Mouse (Mus musculus): ENCODE data around the gene Tuba1b. TPM values are rescaled to one million over a fixed set of nuclear protein-coding genes. Genes with fewer than 3 reads are reported as not detected.
"Not testable (repeated sequence)": the region's sequence is repeated elsewhere in the genome, so short reads cannot be mapped to it uniquely, and the experiment has no call there.

Gene Tuba1b
- polyA plus RNA-seq, 1 experiment from 2014 or later: 1,683 TPM

DNA sequence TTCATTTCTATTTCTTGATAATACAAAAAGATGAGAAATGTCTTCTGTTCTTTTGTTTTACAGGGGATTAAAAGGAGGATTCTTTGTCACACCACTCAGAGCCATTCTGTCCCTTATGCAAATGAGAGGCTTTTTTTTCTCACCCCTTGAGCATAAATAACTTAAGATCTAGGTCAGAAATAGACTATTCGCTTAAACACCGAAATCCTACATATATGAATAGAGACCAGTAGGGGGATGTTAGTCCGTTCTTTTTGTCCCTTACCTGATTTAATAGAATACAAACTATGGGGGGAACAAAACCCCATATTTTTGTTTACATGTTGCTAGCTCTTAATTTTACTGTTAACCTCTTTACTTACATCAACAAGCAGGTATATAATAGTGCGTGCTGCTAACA, 21.6 kb upstream of the Tuba1b start:
- H3K9me3 ChIP-seq (ENCODE audit: control insufficient read depth, low read length): no peaks in the 10 kb centered on the region
- H3K4me3 ChIP-seq (ENCODE audit: low read length): no peak overlapping the region
- peaks cover 4% of the 10 kb centered on the region for H3K4me1 ChIP-seq (ENCODE audit: control insufficient read depth, insufficient read depth, low read depth, low read length)
- peak overlapping the region; percentile 82 for H3K4me2 ChIP-seq (ENCODE audit: low read length)
- no peak overlapping the region for H3K9ac ChIP-seq (ENCODE audit: low read depth, low read length)
- no peaks in the 10 kb centered on the region for H3K36me3 ChIP-seq (ENCODE audit: control insufficient read depth, insufficient read depth, low read length)
- ATAC-seq: no peak
- WGBS: 41% methylated on average over 4 of the region's 4 CpGs
- no peaks in the 10 kb centered on the region for H3K27me3 ChIP-seq (replicated peaks; ENCODE audit: control insufficient read depth, insufficient read depth, low read length)
- H3K27ac ChIP-seq (ENCODE audit: low read depth, low read length): peak overlapping the region; percentile 99

DNA sequence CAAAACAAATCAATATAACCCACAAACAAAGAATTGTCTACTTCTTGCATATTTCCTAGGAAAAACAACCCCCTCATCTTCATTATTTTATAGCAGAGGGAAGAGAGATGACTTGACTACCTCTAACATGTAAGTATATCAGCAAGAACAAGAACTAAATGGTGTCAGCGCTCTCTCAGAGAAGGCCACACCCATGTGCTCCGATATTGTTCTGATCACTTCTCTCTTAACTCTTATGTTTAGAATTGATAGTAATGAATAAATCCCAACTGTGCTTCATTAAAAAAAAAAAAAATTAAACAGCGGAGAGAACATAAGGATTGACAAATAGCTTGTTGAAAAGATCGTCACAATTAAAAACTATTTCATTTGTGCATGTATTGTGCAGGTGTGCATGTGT, 21.0 kb upstream of the Tuba1b start:
- no peaks in the 10 kb centered on the region for H3K27me3 ChIP-seq (replicated peaks; ENCODE audit: control insufficient read depth, insufficient read depth, low read length)
- no peaks in the 10 kb centered on the region for H3K9me3 ChIP-seq (ENCODE audit: control insufficient read depth, low read length)
- peak overlapping the region; percentile 65 for H3K9ac ChIP-seq (ENCODE audit: low read depth, low read length)
- 33% methylated on average over 4 of the region's 4 CpGs for WGBS
- no peak for ATAC-seq
- peak overlapping the region; percentile 82 for H3K4me2 ChIP-seq (ENCODE audit: low read length)
- H3K36me3 ChIP-seq (ENCODE audit: control insufficient read depth, insufficient read depth, low read length): no peaks in the 10 kb centered on the region
- peaks cover 4% of the 10 kb centered on the region for H3K4me1 ChIP-seq (ENCODE audit: control insufficient read depth, insufficient read depth, low read depth, low read length)
- H3K27ac ChIP-seq (ENCODE audit: low read depth, low read length): peak overlapping the region; percentile 99
- peak overlapping the region; percentile 80 for H3K4me3 ChIP-seq (ENCODE audit: low read length)

DNA sequence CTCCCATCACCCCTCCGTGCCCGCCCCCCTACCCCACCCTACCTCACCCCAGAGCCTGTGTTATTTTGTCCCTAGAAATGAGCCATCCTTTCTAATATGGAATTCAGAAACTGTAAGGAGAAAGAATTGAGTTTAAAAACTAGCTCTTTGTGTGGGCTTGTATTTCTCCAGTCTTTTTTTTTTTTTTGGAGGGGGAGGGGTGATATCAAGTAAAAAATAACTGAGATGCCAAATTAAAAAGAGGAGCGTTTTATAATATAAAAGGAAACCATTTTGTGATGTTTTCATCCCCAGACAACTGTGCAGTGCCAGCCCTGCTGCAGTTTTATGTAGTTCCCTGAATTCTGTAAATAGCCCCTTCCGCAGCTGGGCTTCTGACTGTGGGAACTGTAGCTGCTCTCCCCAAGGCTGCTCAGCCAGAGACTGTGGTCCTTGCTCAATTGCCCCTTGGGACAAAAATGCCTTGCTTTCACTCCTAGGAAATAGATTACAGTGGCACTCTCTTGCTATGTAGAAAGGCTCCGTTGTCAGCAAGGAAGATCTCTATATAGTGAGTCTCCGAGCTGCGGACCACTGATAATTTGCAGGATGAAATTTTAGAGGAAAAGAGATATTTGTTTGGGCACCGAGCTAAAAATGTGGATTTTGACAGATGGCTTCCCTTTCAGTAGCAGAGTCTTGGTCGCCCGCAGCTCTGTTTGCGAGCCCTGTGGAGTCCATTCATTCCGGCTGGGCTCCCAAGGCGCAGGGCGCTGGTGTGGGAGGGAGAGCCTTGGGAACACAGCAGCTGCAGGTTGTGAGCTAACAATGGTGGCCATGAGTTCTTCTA, 20.3 kb upstream of the Tuba1b start:
- peaks cover 4% of the 10 kb centered on the region for H3K4me1 ChIP-seq (ENCODE audit: control insufficient read depth, insufficient read depth, low read depth, low read length)
- no peaks in the 10 kb centered on the region for H3K9me3 ChIP-seq (ENCODE audit: control insufficient read depth, low read length)
- no peaks in the 10 kb centered on the region for H3K27me3 ChIP-seq (replicated peaks; ENCODE audit: control insufficient read depth, insufficient read depth, low read length)
- peak overlapping the region; percentile 80 for H3K4me3 ChIP-seq (ENCODE audit: low read length)
- peak overlapping the region; percentile 99 for H3K27ac ChIP-seq (ENCODE audit: low read depth, low read length)
- H3K36me3 ChIP-seq (ENCODE audit: control insufficient read depth, insufficient read depth, low read length): no peaks in the 10 kb centered on the region
- H3K9ac ChIP-seq (ENCODE audit: low read depth, low read length): peak overlapping the region; percentile 65
- 6% methylated on average over 14 of the region's 14 CpGs for WGBS
- peak overlapping the region; percentile 82 for H3K4me2 ChIP-seq (ENCODE audit: low read length)
- peak; percentile 3; the same call in 1 of the 2 replicates for ATAC-seq

DNA sequence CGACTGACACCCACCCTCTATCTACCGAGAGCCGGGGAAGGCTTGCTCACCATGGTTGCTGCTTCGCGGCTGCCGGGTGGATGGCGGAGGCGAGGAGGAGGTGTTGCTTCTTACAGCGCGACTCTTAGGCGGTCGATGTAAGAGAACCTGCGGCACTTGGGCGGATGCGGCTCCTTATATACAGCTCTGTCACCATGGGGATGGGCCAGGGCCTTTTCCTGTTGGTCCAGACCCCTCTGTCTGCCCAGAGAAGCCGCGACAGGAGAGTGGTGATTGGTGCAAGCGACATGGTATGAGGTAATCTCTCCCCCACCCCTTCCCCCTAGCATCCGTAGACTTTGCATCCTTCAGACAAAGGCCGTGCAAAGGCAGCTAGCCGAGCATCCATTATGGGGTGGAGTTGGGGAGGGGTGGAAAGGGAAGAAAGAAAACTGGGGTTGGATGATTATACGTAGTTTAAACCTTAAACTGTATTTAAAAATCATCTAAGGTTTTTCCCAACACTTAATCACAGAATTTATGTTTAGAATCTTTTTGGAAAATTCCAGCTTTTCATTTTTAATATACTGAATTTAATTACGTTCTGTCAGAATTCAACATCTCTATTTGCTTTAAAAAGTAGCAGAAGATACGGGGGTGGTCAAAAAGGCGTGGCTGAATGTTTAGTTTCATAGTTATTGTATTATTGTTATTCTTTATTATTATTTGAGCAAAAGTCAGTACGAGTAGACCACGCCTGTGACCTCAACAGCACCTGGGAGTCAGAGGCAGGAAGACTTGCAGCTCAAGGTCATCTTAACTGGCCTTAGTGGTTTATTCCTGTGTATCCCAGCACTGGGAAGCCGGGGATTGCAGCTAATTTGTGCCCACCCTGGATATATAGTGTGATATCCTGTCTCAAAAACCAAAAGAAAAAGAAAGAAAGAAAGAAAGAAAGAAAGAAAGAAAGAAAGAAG, 19.3 kb upstream of the Tuba1b start, which contains the start of the genes Gm49450 and Tuba1a:
TSS of gene Gm49450 (minus strand) at position 151 of the 956 bp plus-strand sequence.
TSS of gene Tuba1a (minus strand) at position 303 of the 956 bp plus-strand sequence.
- Histone ChIP-seq H3K4me1 (ENCODE audit: control insufficient read depth, insufficient read depth, low read depth, low read length) (peaks cover 6% of the 10 kb centered on the region), H3K27ac (ENCODE audit: low read depth, low read length) (peak within 1 kb of the TSS; percentile 99), H3K27me3 (replicated peaks; ENCODE audit: control insufficient read depth, insufficient read depth, low read length) (no peaks in the 10 kb centered on the region), H3K36me3 (ENCODE audit: control insufficient read depth, insufficient read depth, low read length) (no peaks in the 10 kb centered on the region), H3K9me3 (ENCODE audit: control insufficient read depth, low read length) (no peaks in the 10 kb centered on the region), H3K4me2 (ENCODE audit: low read length) (peak within 1 kb of the TSS; percentile 82), H3K4me3 (ENCODE audit: low read length) (peak within 1 kb of the TSS; percentile 80), H3K9ac (ENCODE audit: low read depth, low read length) (peak within 1 kb of the TSS; percentile 99)
- WGBS: 2% methylated on average over 28 of the region's 28 CpGs
- ATAC-seq: peak; percentile 98

DNA sequence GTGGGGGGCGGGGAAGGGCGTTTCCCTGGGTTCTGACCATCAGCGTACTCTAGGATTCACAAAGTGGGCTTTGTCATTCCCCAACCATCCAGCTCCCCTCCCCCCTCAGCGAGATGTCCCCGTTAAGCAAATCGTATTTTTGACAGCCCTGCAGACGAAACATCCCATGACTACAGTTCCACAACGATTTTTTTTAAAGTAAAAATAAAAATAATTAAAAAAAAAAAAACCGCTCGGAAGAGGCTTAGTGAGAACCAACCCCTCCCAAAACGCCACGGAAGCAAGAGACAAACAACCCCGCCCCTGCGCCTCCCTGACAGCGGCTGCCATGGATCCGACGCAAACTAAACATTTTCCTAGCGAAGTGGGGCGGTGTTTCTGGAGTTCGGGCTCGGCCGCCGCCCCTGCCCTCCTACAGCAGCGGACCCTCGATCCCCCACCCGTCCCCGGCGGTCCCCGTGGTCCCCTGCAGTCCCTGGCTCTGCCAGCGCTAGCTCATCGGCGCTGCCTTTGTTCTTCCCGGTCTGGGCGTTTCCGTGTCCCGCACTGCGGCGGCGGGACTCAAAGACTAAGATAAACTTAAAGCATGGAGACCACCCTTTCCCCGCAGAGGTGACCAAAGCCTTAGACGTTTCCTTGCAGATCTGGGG, 18.5 kb upstream of the Tuba1b start:
- ATAC-seq: peak; percentile 41
- WGBS: 0% methylated on average over 34 of the region's 41 CpGs

DNA sequence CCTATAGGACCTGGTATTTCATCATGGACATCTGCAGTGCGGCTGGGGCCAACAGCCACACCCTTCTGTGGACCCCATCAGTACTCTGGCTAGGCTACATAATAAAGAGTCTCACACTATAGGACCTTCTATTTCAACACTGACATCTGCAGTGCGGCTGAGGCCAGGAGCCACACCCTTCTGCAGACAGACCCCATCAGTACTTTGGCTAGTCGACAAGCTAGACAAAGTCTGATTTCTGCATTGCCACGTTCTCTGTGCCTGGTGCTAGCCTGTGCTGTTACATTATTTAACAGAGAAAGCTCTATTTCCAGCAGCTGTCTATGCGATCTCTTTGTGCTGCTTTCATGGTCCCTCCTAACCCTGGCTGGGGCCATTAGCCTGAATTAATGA, 17.7 kb upstream of the Tuba1b start:
- ATAC-seq: peak; percentile 34; the same call in 1 of the 2 replicates
- Histone ChIP-seq H3K4me1 (ENCODE audit: control insufficient read depth, insufficient read depth, low read depth, low read length) (peaks cover 19% of the 10 kb centered on the region), H3K36me3 (ENCODE audit: control insufficient read depth, insufficient read depth, low read length) (no peaks in the 10 kb centered on the region), H3K27ac (ENCODE audit: low read depth, low read length) (peak overlapping the region; percentile 92), H3K9me3 (ENCODE audit: control insufficient read depth, low read length) (no peaks in the 10 kb centered on the region), H3K27me3 (replicated peaks; ENCODE audit: control insufficient read depth, insufficient read depth, low read length) (no peaks in the 10 kb centered on the region), H3K4me3 (ENCODE audit: low read length) (peak overlapping the region; percentile 80), H3K9ac (ENCODE audit: low read depth, low read length) (peak overlapping the region; percentile 99), H3K4me2 (ENCODE audit: low read length) (peak overlapping the region; percentile 52)
- 4% methylated on average over 5 of the region's 5 CpGs for WGBS

More for the DNA sequence above, 18.5 kb upstream of the Tuba1b start:
- H3K4me3 ChIP-seq (ENCODE audit: low read length): peak overlapping the region; percentile 80
- H3K36me3 ChIP-seq (ENCODE audit: control insufficient read depth, insufficient read depth, low read length): no peaks in the 10 kb centered on the region
- H3K27ac ChIP-seq (ENCODE audit: low read depth, low read length): peak overlapping the region; percentile 99
- H3K9ac ChIP-seq (ENCODE audit: low read depth, low read length): peak overlapping the region; percentile 99
- H3K27me3 ChIP-seq (replicated peaks; ENCODE audit: control insufficient read depth, insufficient read depth, low read length): no peaks in the 10 kb centered on the region
- no peaks in the 10 kb centered on the region for H3K9me3 ChIP-seq (ENCODE audit: control insufficient read depth, low read length)
- peaks cover 12% of the 10 kb centered on the region for H3K4me1 ChIP-seq (ENCODE audit: control insufficient read depth, insufficient read depth, low read depth, low read length)
- peak overlapping the region; percentile 16; the same call in 1 of the 2 replicates for H3K4me2 ChIP-seq (ENCODE audit: low read length)

DNA sequence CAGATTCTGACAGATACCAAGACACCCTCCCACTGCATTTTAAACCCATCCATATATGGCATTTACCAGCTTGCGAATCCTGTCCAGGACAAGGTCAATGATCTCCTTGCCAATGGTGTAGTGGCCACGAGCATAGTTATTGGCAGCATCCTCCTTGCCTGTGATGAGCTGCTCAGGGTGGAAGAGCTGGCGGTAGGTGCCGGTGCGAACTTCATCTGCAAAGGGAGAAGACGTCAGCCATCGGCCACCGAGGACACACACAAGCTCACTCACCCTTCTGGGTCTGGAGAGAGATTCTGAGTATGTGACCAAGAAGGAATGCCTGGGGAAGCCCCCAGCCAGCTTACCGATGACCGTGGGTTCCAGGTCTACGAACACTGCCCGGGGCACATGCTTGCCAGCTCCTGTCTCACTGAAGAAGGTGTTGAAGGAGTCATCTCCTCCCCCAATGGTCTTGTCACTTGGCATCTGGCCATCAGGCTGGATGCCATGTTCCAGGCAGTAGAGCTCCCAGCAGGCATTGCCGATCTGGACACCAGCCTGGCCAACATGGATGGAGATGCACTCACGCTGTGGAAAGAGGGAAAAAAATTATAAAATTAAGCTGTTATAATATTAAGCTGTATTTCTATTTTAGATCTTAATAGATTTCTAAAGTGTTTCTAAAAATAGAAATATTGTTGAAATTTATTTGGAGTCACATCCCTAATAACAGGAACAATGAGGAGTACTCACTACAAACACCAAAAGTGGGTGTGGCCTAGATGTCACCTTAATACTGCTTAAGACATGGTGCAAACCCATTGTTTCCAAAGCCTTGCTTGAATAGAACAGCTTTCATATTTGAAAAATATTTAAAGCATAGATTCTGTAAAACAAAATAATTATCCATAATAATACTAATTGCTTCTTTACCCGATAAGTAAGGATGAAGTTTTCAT, 17.0 kb upstream of the Tuba1b start:
- 25% methylated on average over 11 of the region's 15 CpGs for WGBS
- H3K4me3 ChIP-seq (ENCODE audit: low read length): peak overlapping the region; percentile 80
- H3K9ac ChIP-seq (ENCODE audit: low read depth, low read length): peak overlapping the region; percentile 99
- peak overlapping the region; percentile 92 for H3K27ac ChIP-seq (ENCODE audit: low read depth, low read length)
- not testable (repeated sequence) for H3K36me3 ChIP-seq (ENCODE audit: control insufficient read depth, insufficient read depth, low read length); H3K27me3 ChIP-seq (replicated peaks; ENCODE audit: control insufficient read depth, insufficient read depth, low read length); H3K9me3 ChIP-seq (ENCODE audit: control insufficient read depth, low read length); ATAC-seq
- H3K4me2 ChIP-seq (ENCODE audit: low read length): peak overlapping the region; percentile 52
- H3K4me1 ChIP-seq (ENCODE audit: control insufficient read depth, insufficient read depth, low read depth, low read length): peaks cover 17% of the 10 kb centered on the region

DNA sequence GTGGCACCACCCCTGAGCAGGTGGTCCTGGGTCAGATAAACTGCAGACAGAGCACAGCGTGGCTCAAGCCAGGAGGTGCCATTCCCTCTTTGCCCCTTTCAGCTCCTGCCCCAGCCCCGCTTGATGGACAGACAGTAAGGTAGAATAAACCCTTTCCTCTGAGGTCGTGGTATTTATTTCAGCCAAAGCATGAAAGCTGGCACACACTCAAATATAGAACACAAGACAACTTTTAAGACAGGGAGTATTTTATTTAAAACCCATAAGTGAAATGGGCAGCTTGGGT, 15.2 kb upstream of the Tuba1b start:
- H3K4me3 ChIP-seq (ENCODE audit: low read length): peak overlapping the region; percentile 32
- H3K4me1 ChIP-seq (ENCODE audit: control insufficient read depth, insufficient read depth, low read depth, low read length): peaks cover 15% of the 10 kb centered on the region
- H3K36me3 ChIP-seq (ENCODE audit: control insufficient read depth, insufficient read depth, low read length): no peaks in the 10 kb centered on the region
- WGBS: 22% methylated on average over 3 of the region's 3 CpGs
- peak overlapping the region; percentile 61 for H3K4me2 ChIP-seq (ENCODE audit: low read length)
- ATAC-seq: no peak
- no peaks in the 10 kb centered on the region for H3K27me3 ChIP-seq (replicated peaks; ENCODE audit: control insufficient read depth, insufficient read depth, low read length)
- no peaks in the 10 kb centered on the region for H3K9me3 ChIP-seq (ENCODE audit: control insufficient read depth, low read length)
- no peak overlapping the region for H3K27ac ChIP-seq (ENCODE audit: low read depth, low read length)
- peak overlapping the region; percentile 26; the same call in 1 of the 2 replicates for H3K9ac ChIP-seq (ENCODE audit: low read depth, low read length)

All from hindbrain, embryonic 16.5 days (tissue).